ENCODE assay signal across 10 mouse cellular contexts in genomic region chr2:170596726-170597125, GRCm38 (mm10). TPM values are rescaled to one million over a fixed set of nuclear protein-coding genes. Genes with fewer than 3 reads are reported as not detected.
DNase-seq lines count a peak whose midpoint lies in the region; ATAC-seq and TF ChIP-seq lines count a peak whose summit lies in the region.
"Had no signal": no experiment of that assay in that cellular context is flagged by ENCODE, and none has a peak within 500 bp of the region (broad histone marks: within the 10 kb centered on the region; RNA-seq: fewer than 3 reads in every experiment).

No protein-coding gene starts in this region.

- no peak overlapping the region for H3K4me2 ChIP-seq in kidney, embryonic 15.5 days
- H3K4me2 ChIP-seq in kidney, postnatal 0 days (ENCODE audit: low read length), result no peak overlapping the region
- H3K4me2 ChIP-seq: embryonic facial prominence, embryonic 15.5 days had no signal

- DNase-seq in kidney, adult 11 months, result peak; percentile 37
- peak; percentile 17 to 42 for DNase-seq in adrenal gland, adult 18-20 months (ENCODE audit: low spot score in 2 of 2)
- DNase-seq in embryo, embryonic 11 days, result peak; percentile 63
- DNase-seq in kidney, postnatal 0 days (ENCODE audit: low spot score), result peak; percentile 72
- peak; percentile 35 for DNase-seq in liver, adult 2 months (ENCODE audit: extremely low read depth, low read depth, low spot score)
- peak; percentile 60 to 80 for DNase-seq in right cerebral cortex, postnatal 10 days (ENCODE audit: low spot score in 2 of 2)
- no peak for DNase-seq in spleen, adult 12 weeks (ENCODE audit: low spot score)

- no peaks in the 10 kb centered on the region for H3K79me2 ChIP-seq in liver, adult 2 months (ENCODE audit: control insufficient read depth, insufficient read depth, low read length)

- H3K36me3 ChIP-seq in kidney, embryonic 15.5 days, result no peaks in the 10 kb centered on the region
- H3K36me3 ChIP-seq in kidney, postnatal 0 days (ENCODE audit: insufficient read depth, low read length), result no peaks in the 10 kb centered on the region
- no peaks in the 10 kb centered on the region for H3K36me3 ChIP-seq in liver, adult 2 months (ENCODE audit: control insufficient read depth, insufficient read depth, low read length)
- H3K36me3 ChIP-seq: embryonic facial prominence, embryonic 15.5 days had no signal

- TF ChIP-seq CTCF in kidney, postnatal 0 days (IDR thresholded peaks at IDR 0.05; ENCODE audit: low read depth), result peak; percentile 79
- TF ChIP-seq CTCF in liver, adult 2 months (IDR thresholded peaks at IDR 0.05; ENCODE audit: low read depth, low read length), result peak; percentile 38; the same call in 1 of the 2 replicates

- no peak for TF ChIP-seq POLR2A in liver, adult 2 months (IDR thresholded peaks at IDR 0.05; ENCODE audit: extremely low read depth, insufficient read depth, low read length)

- no peak overlapping the region for H3K4me3 ChIP-seq in kidney, embryonic 15.5 days (replicated peaks)
- no peak overlapping the region for H3K4me3 ChIP-seq in kidney, postnatal 0 days (replicated peaks; ENCODE audit: low read depth, low read length)
- no peak overlapping the region for H3K4me3 ChIP-seq in liver, adult 2 months (ENCODE audit: insufficient read depth, low read depth, low read length)
- H3K4me3 ChIP-seq: embryonic facial prominence, embryonic 15.5 days; myocyte had no signal

- H3K4me1 ChIP-seq in kidney, embryonic 15.5 days, result no peaks in the 10 kb centered on the region
- H3K4me1 ChIP-seq in kidney, postnatal 0 days (replicated peaks; ENCODE audit: insufficient read depth, low read length), result no peaks in the 10 kb centered on the region
- no peaks in the 10 kb centered on the region for H3K4me1 ChIP-seq in liver, adult 2 months (ENCODE audit: control insufficient read depth, insufficient read depth, low read length)

- no peak overlapping the region for H3K27ac ChIP-seq in kidney, embryonic 15.5 days
- H3K27ac ChIP-seq in kidney, postnatal 0 days, result no peak overlapping the region
- no peak overlapping the region for H3K27ac ChIP-seq in liver, adult 2 months (replicated peaks; ENCODE audit: insufficient read depth, low read depth, low read length)
- H3K27ac ChIP-seq: embryonic facial prominence, embryonic 15.5 days had no signal

- no peak for ATAC-seq in kidney, embryonic 15.5 days (replicated peaks; ENCODE audit: low FRiP score)
- no peak for ATAC-seq in kidney, postnatal 0 days (replicated peaks; ENCODE audit: low FRiP score, low read depth)

- 0% methylated on average over 1 of the region's 1 CpGs for WGBS in kidney, embryonic 15.5 days
- WGBS in kidney, postnatal 0 days, result 0% methylated on average over 1 of the region's 1 CpGs
- 0% methylated on average over 1 of the region's 1 CpGs for WGBS in liver, adult 2 months

- H3K9me3 ChIP-seq in kidney, embryonic 15.5 days (replicated peaks), result no peaks in the 10 kb centered on the region
- H3K9me3 ChIP-seq in kidney, postnatal 0 days (replicated peaks; ENCODE audit: low read length), result no peaks in the 10 kb centered on the region
- H3K9me3 ChIP-seq: embryonic facial prominence, embryonic 15.5 days had no signal

- no peak overlapping the region for H3K9ac ChIP-seq in kidney, embryonic 15.5 days
- no peak overlapping the region for H3K9ac ChIP-seq in kidney, postnatal 0 days (ENCODE audit: low read depth, low read length)
- no peak overlapping the region for H3K9ac ChIP-seq in liver, adult 2 months (ENCODE audit: low read depth, low read length)
- H3K9ac ChIP-seq: embryonic facial prominence, embryonic 15.5 days had no signal

- H3K27me3 ChIP-seq in kidney, embryonic 15.5 days, result no peaks in the 10 kb centered on the region
- no peaks in the 10 kb centered on the region for H3K27me3 ChIP-seq in kidney, postnatal 0 days (ENCODE audit: insufficient read depth, low read length)
- no peaks in the 10 kb centered on the region for H3K27me3 ChIP-seq in liver, adult 2 months (ENCODE audit: control insufficient read depth, insufficient read depth, low read length)
- H3K27me3 ChIP-seq: embryonic facial prominence, embryonic 15.5 days had no signal

RNA-seq across cellular contexts. Expression of gene 4930470P17Rik, which starts 5.1 kb away (rescaled TPM):
- not detected in 2 replicates for polyA plus RNA-seq in kidney, embryonic 15.5 days (2015; fragmentation: Nextera tagmentation; extraction: Ambion mirVana)
- total RNA-seq in adrenal gland, adult 18-20 months (2021), result not detected
- not detected in 2 replicates for polyA plus RNA-seq in kidney, postnatal 0 days (2015; fragmentation: Nextera tagmentation; extraction: Ambion mirVana)
- not detected in 2 replicates for total RNA-seq in liver, adult 2 months (2014; rRNA removed)
- not detected in 2 replicates for polyA plus RNA-seq in liver, adult 2 months (2012; rRNA removed)
- polyA plus RNA-seq: embryonic facial prominence, embryonic 15.5 days; myocyte had no signal
